Mouse (Mus musculus) kidney, embryonic 14.5 days (tissue): ENCODE data around the gene Dnajc25. TPM values are rescaled to one million over a fixed set of nuclear protein-coding genes. Genes with fewer than 3 reads are reported as not detected.

Experiments
- polyA plus RNA-seq: library from polyadenylated mRNA; unstranded; fragments of >200 nt; fragmentation: Nextera tagmentation; extraction: Ambion mirVana; gene quantifications from 2 replicates; pipeline ENCODE4 v1.2.1, GENCODE M21; 2014

Dnajc25 gene
- polyA plus RNA-seq, 1 experiment from 2014 or later = 14.0 TPM

Other genes starting within 250 kb of the Dnajc25 start
- 0.12 TPM in 1 of 2 replicates, not detected in the other for gene Olfr267, start 207.3 kb upstream of the Dnajc25 start, polyA plus RNA-seq
- gene Ecpas, start 82.3 kb upstream of the Dnajc25 start, polyA plus RNA-seq = 25.0 and 51.2 TPM in 2 replicates
- gene Zkscan16, start 51.4 kb upstream of the Dnajc25 start, polyA plus RNA-seq = 0.54 and 1.2 TPM in 2 replicates
- 25.3 and 29.2 TPM in 2 replicates for gene Ptgr1, start 7.9 kb upstream of the Dnajc25 start, polyA plus RNA-seq
- 10.8 and 14.6 TPM in 2 replicates for gene Gm20503, start 8.1 kb downstream of the Dnajc25 start, polyA plus RNA-seq
- 113 and 148 TPM in 2 replicates for gene Gng10, start 40.0 kb downstream of the Dnajc25 start, polyA plus RNA-seq
- not detected in 2 replicates for gene AI481877, start 143.9 kb downstream of the Dnajc25 start, polyA plus RNA-seq
- 12.7 and 16.0 TPM in 2 replicates for gene Ugcg, start 194.2 kb downstream of the Dnajc25 start, polyA plus RNA-seq